In genomic region chr3:81045344-81046050, GRCm38 (mm10) we compare ENCODE assay signal across 19 mouse cellular contexts. TPM values are rescaled to one million over a fixed set of nuclear protein-coding genes. Genes with fewer than 3 reads are reported as not detected.
DNase-seq lines count a peak whose midpoint lies in the region; ATAC-seq and TF ChIP-seq lines count a peak whose summit lies in the region.
"Had no signal": no experiment of that assay in that cellular context is flagged by ENCODE, and none has a peak within 500 bp of the region (broad histone marks: within the 10 kb centered on the region; RNA-seq: fewer than 3 reads in every experiment).

No protein-coding gene starts in this region.

- H3K27me3 ChIP-seq in forebrain, embryonic 11.5 days (ENCODE audit: control insufficient read depth, insufficient read depth, low read length): no peaks in the 10 kb centered on the region
- H3K27me3 ChIP-seq in forebrain, postnatal 0 days (ENCODE audit: insufficient read depth, low read length): no peaks in the 10 kb centered on the region
- H3K27me3 ChIP-seq in neural tube, embryonic 11.5 days (ENCODE audit: control insufficient read depth, insufficient read depth, low read length): no peaks in the 10 kb centered on the region
- H3K27me3 ChIP-seq in midbrain, embryonic 14.5 days (ENCODE audit: control insufficient read depth, insufficient read depth, low read length): no peaks in the 10 kb centered on the region
- H3K27me3 ChIP-seq: CH12.LX; heart, embryonic 15.5 days; liver, embryonic 12.5 days had no signal

- no peak overlapping the region for H3K9ac ChIP-seq in forebrain, embryonic 11.5 days (ENCODE audit: low read length)
- no peak overlapping the region for H3K9ac ChIP-seq in forebrain, postnatal 0 days
- H3K9ac ChIP-seq in neural tube, embryonic 11.5 days (ENCODE audit: low read length): no peak overlapping the region
- H3K9ac ChIP-seq in midbrain, embryonic 14.5 days (replicated peaks; ENCODE audit: low read length): no peak overlapping the region
- H3K9ac ChIP-seq: heart, embryonic 15.5 days; liver, embryonic 12.5 days had no signal

- intact Hi-C loops in heart, postnatal 10 days (cut with DNase I): no loop called here

- H3K4me3 ChIP-seq in forebrain, embryonic 11.5 days (ENCODE audit: low read depth, low read length): no peak overlapping the region
- H3K4me3 ChIP-seq in forebrain, postnatal 0 days (ENCODE audit: low read depth, low read length): no peak overlapping the region
- no peak overlapping the region for H3K4me3 ChIP-seq in neural tube, embryonic 11.5 days (ENCODE audit: low read depth, low read length)
- no peak overlapping the region for H3K4me3 ChIP-seq in midbrain, embryonic 14.5 days (replicated peaks; ENCODE audit: low read depth, low read length)
- H3K4me3 ChIP-seq: erythroblast, embryonic 14.5 days; heart, embryonic 15.5 days; liver, embryonic 12.5 days had no signal

- 79% methylated on average over 5 of the region's 5 CpGs for WGBS in forebrain, embryonic 11.5 days
- WGBS in forebrain, postnatal 0 days: 32% methylated on average over 5 of the region's 5 CpGs
- 47% methylated on average over 5 of the region's 5 CpGs for WGBS in neural tube, embryonic 11.5 days
- WGBS in midbrain, embryonic 14.5 days: 30% methylated on average over 5 of the region's 5 CpGs

- DNase-seq in forebrain, embryonic 11.5 days (ENCODE audit: low spot score): no peak
- DNase-seq in forebrain, postnatal 0 days: no peak
- no peak for DNase-seq in neural tube, embryonic 11.5 days (ENCODE audit: low spot score)
- no peak for DNase-seq in neural tube, embryonic 10.5 days (ENCODE audit: extremely low spot score, low spot score)
- DNase-seq in midbrain, embryonic 14.5 days: no peak
- DNase-seq in urinary bladder, adult 18-20 months (ENCODE audit: low spot score in 2 of 2): no peak
- no peak for DNase-seq in heart, postnatal 10 days
- no peak for DNase-seq in heart, adult 11 months
- DNase-seq: adrenal gland, postnatal 25 days; cerebellum, adult 9-10 months; kidney, postnatal 14 days; layer of hippocampus, adult 9-11 months; thymus, adult 2 months had no signal

- no peaks in the 10 kb centered on the region for H3K9me3 ChIP-seq in forebrain, embryonic 11.5 days (ENCODE audit: control insufficient read depth, low read length)
- no peaks in the 10 kb centered on the region for H3K9me3 ChIP-seq in forebrain, postnatal 0 days (ENCODE audit: low read length)
- H3K9me3 ChIP-seq in neural tube, embryonic 11.5 days (ENCODE audit: control insufficient read depth, low read length): no peaks in the 10 kb centered on the region
- no peaks in the 10 kb centered on the region for H3K9me3 ChIP-seq in midbrain, embryonic 14.5 days (ENCODE audit: control insufficient read depth, low read length)
- H3K9me3 ChIP-seq: heart, embryonic 15.5 days; liver, embryonic 12.5 days had no signal

- no peak overlapping the region for H3K4me2 ChIP-seq in forebrain, embryonic 11.5 days (ENCODE audit: low read depth, low read length, severe bottlenecking)
- H3K4me2 ChIP-seq in forebrain, postnatal 0 days (ENCODE audit: low read depth): no peak overlapping the region
- H3K4me2 ChIP-seq in neural tube, embryonic 11.5 days (ENCODE audit: low read depth): no peak overlapping the region
- H3K4me2 ChIP-seq in midbrain, embryonic 14.5 days (ENCODE audit: low read length): no peak overlapping the region
- H3K4me2 ChIP-seq: heart, embryonic 15.5 days; liver, embryonic 12.5 days had no signal

- H3K4me1 ChIP-seq in forebrain, embryonic 11.5 days (replicated peaks; ENCODE audit: control insufficient read depth, insufficient read depth, low read length): 0 out of 2 replicates have a peak, but pooled peaks cover 3% of the 10 kb centered on the region
- H3K4me1 ChIP-seq in forebrain, postnatal 0 days (ENCODE audit: insufficient read depth): 0 out of 2 replicates have a peak, but pooled peaks cover 4% of the 10 kb centered on the region
- peaks cover 12% of the 10 kb centered on the region for H3K4me1 ChIP-seq in neural tube, embryonic 11.5 days (ENCODE audit: control insufficient read depth, insufficient read depth, low read length)
- 0 out of 2 replicates have a peak, but pooled peaks cover 5% of the 10 kb centered on the region for H3K4me1 ChIP-seq in midbrain, embryonic 14.5 days (ENCODE audit: control insufficient read depth, insufficient read depth, low read length)
- H3K4me1 ChIP-seq: heart, embryonic 15.5 days; liver, embryonic 12.5 days had no signal

- H3K27ac ChIP-seq in forebrain, embryonic 11.5 days (ENCODE audit: low read depth, low read length): no peak overlapping the region
- no peak overlapping the region for H3K27ac ChIP-seq in forebrain, postnatal 0 days (ENCODE audit: low read depth, low read length)
- no peak overlapping the region for H3K27ac ChIP-seq in neural tube, embryonic 11.5 days (ENCODE audit: low read depth, low read length)
- no peak overlapping the region for H3K27ac ChIP-seq in midbrain, embryonic 14.5 days (replicated peaks; ENCODE audit: low read depth, low read length)
- H3K27ac ChIP-seq: heart, embryonic 15.5 days; liver, embryonic 12.5 days had no signal

- ATAC-seq in forebrain, embryonic 11.5 days (replicated peaks; ENCODE audit: low FRiP score): peak; percentile 25
- no peak for ATAC-seq in forebrain, postnatal 0 days
- peak; percentile 54 for ATAC-seq in neural tube, embryonic 11.5 days (ENCODE audit: insufficient read depth, low FRiP score, low TSS enrichment)
- ATAC-seq in midbrain, embryonic 14.5 days (ENCODE audit: low FRiP score, low TSS enrichment): peak; percentile 65; the same call in 1 of the 2 replicates
- ATAC-seq: liver, embryonic 12.5 days had no signal

- no peak for TF ChIP-seq CTCF in forebrain, postnatal 0 days (IDR thresholded peaks at IDR 0.05; ENCODE audit: low read depth)

- no peaks in the 10 kb centered on the region for H3K36me3 ChIP-seq in forebrain, embryonic 11.5 days (ENCODE audit: control insufficient read depth, insufficient read depth, low read length)
- H3K36me3 ChIP-seq in forebrain, postnatal 0 days (ENCODE audit: insufficient read depth): no peaks in the 10 kb centered on the region
- H3K36me3 ChIP-seq in neural tube, embryonic 11.5 days (ENCODE audit: control insufficient read depth, insufficient read depth, low read length): no peaks in the 10 kb centered on the region
- no peaks in the 10 kb centered on the region for H3K36me3 ChIP-seq in midbrain, embryonic 14.5 days (ENCODE audit: control insufficient read depth, insufficient read depth, low read length)
- H3K36me3 ChIP-seq: heart, embryonic 15.5 days; liver, embryonic 12.5 days had no signal

RNA-seq across cellular contexts. Expression of gene Pdgfc, which starts 9.3 kb away (rescaled TPM):
- 11.2 and 12.6 TPM in 2 replicates for polyA plus RNA-seq in forebrain, embryonic 11.5 days (2014; fragmentation: Nextera tagmentation; extraction: Ambion mirVana)
- total RNA-seq in forebrain, postnatal 0 days (2014; rRNA removed): 4.8 and 7.2 TPM in 2 replicates
- 6.3 and 6.7 TPM in 2 replicates for polyA plus RNA-seq in forebrain, postnatal 0 days (2015; fragmentation: Nextera tagmentation; extraction: Ambion mirVana)
- 21.7 and 25.7 TPM in 2 replicates for polyA plus RNA-seq in neural tube, embryonic 11.5 days (2014; fragmentation: Nextera tagmentation; extraction: Ambion mirVana)
- polyA plus RNA-seq in midbrain, embryonic 14.5 days (2014; fragmentation: Nextera tagmentation; extraction: Ambion mirVana): 5.4 and 6.3 TPM in 2 replicates
- 1 to 10 TPM; 2.5 TPM for total RNA-seq in heart, postnatal 10 days (2021)
- total RNA-seq: megakaryocyte, adult 5-6 weeks; neutrophil, adult 5-6 weeks had no signal
- polyA plus RNA-seq: erythroblast, embryonic 14.5 days had no signal
